Mouse (Mus musculus) MN1 (cell line): ENCODE measurements around the gene Dnmbp.

Experiments
- DNase-seq: peaks from one replicate; pipeline ENCODE4 v3.0.0-alpha.2; 2016; ENCODE audit warnings: low spot score

The Dnmbp gene

DNA sequence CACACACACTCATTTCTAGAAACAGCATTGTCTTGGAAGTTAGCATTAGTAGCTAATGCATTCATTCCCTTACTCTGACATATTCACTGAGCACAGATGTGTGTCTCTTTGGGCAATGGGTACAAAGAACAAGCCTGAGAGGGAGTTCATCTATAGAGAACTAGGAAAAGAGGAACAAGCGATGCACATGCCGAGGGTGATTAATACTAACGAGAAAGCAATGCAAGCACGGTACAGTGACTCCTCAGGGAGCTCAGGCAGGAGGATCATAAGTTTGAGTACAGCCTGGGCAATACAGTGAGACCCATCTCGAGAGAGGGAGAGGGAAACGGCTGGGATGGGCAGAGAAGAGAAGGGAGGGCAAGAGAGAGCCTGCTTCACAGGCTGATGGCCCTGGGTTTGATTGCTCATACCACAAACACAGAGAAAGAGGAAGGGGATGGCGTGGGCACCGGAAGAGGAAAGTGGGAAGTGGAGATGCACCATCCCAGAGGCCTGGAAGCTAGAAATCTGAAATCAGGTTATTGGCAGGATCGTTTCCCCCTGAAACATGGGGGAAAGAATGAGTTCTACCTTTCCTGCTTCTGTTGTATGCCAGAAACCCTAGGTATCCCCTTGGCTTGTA, 138.5 kb downstream of the Dnmbp start:
- no peak for DNase-seq

DNA sequence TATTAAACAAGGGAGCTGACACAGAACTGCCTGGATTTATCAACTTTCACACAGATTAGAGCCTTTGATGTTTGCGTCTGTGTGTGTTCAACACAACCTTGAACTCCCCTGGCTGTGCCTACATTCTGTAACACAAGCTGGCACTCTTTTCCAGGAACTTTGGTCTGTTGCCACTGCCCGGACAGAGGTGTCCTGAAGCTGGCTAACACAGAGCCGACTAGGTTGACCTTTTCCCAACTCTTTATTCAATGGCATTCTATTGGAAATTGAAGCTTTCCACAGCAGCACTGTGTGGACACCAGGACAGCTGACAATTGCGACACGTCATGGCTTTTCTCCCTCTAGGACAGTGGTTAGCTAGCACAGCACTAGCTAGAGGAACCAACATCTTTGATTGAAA, 142.8 kb downstream of the Dnmbp start:
- no peak for DNase-seq
